Mouse (Mus musculus) skeletal muscle tissue, postnatal 0 days (tissue): Measurements from ENCODE around the gene Gm13288. TPM values are rescaled to one million over a fixed set of nuclear protein-coding genes. Genes with fewer than 3 reads are reported as not detected.

Experiments used
- polyA plus RNA-seq: library from polyadenylated mRNA; unstranded; fragments of >200 nt; fragmentation: Nextera tagmentation; extraction: Ambion mirVana; gene quantifications from 2 replicates; pipeline ENCODE4 v1.2.1, GENCODE M21; 2015

Gm13288 gene
- 0.10 TPM in 1 of 2 replicates, not detected in the other for polyA plus RNA-seq

DNA sequence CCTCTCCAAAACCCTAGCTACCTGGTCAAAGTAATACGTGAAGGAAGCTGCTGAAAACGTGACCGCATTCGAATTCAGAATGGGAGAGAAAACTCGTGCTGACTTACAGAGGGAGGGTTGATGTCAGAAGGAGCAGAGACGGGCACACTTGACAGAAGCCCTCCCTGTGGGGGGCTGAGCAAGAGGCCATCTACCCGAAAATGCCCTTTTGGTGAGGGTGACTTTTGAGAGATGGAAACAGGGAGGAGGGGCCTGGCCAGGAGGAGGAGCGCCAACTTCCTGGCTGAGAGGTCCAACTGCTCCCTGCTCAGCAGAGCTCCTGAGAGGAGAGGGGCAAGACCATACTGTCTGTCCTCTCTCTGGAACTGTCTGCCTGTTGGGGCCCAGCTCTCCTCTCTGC, at the start of gene Gm13288:
TSS of gene Gm13288 (plus strand) at position 301 of the 400 bp plus-strand sequence.

GRCm38 (mm10) chr4:88759610-88760268, 45.6 kb upstream of the Gm13288 start, which contains the start of gene Gm13283:
Gm13283 (plus strand) TSS chr4:88760119.

GRCm38 (mm10) chr4:88773534-88773933, 31.8 kb upstream of the Gm13288 start, which contains the start of gene Gm13290:
Gm13290 (plus strand) TSS chr4:88773834.

GRCm38 (mm10) chr4:88776622-88777021, 28.7 kb upstream of the Gm13288 start, which contains the start of gene Gm13289:
Gm13289 (plus strand) TSS chr4:88776922.

DNA sequence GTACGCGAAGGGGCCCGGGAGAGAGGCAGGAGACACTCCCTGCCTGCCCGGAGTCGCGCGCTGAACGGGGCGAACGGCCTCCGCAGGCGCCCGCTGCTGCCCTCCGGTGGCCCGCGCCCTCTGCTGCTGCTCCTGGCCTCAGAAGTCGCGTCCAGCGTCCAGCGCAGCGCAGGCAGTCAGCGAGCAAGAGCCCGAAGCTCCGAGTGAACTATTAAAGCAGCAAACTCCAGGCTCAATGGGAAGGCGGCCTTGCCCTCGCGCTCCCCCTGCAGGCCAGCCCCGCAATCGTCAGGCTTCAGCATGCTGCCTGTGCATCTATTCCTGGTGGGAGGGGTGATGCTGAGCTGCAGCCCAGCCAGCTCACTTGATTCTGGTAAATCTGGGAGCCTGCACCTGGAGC, 25.8 kb upstream of the Gm13288 start, which contains the start of gene Gm13272:
TSS of gene Gm13272 (plus strand) at position 301 of the 400 bp plus-strand sequence.

DNA sequence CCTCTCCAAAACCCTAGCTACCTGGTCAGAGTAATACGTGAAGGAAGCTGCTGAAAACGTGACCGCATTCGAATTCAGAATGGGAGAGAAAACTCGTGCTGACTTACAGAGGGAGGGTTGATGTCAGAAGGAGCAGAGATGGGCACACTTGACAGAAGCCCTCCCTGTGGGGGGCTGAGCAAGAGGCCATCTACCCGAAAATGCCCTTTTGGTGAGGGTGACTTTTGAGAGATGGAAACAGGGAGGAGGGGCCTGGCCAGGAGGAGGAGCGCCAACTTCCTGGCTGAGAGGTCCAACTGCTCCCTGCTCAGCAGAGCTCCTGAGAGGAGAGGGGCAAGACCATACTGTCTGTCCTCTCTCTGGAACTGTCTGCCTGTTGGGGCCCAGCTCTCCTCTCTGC, 23.5 kb upstream of the Gm13288 start, which contains the start of gene Ifnz:
TSS of gene Ifnz (plus strand) at position 301 of the 400 bp plus-strand sequence.

DNA sequence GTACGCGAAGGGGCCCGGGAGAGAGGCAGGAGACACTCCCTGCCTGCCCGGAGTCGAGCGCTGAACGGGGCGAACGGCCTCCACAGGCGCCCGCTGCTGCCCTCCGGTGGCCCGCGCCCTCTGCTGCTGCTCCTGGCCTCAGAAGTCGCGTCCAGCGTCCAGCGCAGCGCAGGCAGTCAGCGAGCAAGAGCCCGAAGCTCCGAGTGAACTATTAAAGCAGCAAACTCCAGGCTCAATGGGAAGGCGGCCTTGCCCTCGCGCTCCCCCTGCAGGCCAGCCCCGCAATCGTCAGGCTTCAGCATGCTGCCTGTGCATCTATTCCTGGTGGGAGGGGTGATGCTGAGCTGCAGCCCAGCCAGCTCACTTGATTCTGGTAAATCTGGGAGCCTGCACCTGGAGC, 19.9 kb upstream of the Gm13288 start, which contains the start of gene Gm13276:
TSS of gene Gm13276 (plus strand) at position 301 of the 400 bp plus-strand sequence.

DNA sequence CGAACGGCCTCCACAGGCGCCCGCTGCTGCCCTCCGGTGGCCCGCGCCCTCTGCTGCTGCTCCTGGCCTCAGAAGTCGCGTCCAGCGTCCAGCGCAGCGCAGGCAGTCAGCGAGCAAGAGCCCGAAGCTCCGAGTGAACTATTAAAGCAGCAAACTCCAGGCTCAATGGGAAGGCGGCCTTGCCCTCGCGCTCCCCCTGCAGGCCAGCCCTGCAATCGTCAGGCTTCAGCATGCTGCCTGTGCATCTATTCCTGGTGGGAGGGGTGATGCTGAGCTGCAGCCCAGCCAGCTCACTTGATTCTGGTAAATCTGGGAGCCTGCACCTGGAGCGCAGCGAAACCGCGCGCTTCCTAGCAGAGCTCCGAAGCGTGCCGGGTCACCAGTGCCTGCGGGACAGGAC, 16.9 kb upstream of the Gm13288 start, which contains the start of gene Gm13277:
TSS of gene Gm13277 (plus strand) at position 231 of the 400 bp plus-strand sequence.

DNA sequence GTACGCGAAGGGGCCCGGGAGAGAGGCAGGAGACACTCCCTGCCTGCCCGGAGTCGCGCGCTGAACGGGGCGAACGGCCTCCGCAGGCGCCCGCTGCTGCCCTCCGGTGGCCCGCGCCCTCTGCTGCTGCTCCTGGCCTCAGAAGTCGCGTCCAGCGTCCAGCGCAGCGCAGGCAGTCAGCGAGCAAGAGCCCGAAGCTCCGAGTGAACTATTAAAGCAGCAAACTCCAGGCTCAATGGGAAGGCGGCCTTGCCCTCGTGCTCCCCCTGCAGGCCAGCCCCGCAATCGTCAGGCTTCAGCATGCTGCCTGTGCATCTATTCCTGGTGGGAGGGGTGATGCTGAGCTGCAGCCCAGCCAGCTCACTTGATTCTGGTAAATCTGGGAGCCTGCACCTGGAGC, 14.1 kb upstream of the Gm13288 start, which contains the start of gene Gm13278:
TSS of gene Gm13278 (plus strand) at position 301 of the 400 bp plus-strand sequence.

DNA sequence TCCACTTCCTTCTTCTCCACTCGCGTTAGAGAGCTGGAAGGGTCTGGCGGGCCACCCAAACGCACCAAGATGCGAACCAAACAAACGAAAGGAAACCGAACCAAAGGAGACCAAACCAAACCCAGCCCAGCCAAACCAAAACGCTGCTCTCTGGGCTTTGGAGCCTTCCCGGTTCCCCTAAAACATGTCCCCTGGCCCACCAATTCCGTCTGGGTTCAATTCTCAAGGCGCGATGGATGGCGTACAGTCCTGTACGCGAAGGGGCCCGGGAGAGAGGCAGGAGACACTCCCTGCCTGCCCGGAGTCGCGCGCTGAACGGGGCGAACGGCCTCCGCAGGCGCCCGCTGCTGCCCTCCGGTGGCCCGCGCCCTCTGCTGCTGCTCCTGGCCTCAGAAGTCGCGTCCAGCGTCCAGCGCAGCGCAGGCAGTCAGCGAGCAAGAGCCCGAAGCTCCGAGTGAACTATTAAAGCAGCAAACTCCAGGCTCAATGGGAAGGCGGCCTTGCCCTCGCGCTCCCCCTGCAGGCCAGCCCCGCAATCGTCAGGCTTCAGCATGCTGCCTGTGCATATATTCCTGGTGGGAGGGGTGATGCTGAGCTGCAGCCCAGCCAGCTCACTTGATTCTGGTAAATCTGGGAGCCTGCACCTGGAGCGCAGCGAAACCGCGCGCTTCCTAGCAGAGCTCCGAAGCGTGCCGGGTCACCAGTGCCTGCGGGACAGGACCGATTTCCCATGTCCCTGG, 11.2 kb upstream of the Gm13288 start, which contains the start of gene Gm13275:
TSS of gene Gm13275 (plus strand) at position 552 of the 740 bp plus-strand sequence.

DNA sequence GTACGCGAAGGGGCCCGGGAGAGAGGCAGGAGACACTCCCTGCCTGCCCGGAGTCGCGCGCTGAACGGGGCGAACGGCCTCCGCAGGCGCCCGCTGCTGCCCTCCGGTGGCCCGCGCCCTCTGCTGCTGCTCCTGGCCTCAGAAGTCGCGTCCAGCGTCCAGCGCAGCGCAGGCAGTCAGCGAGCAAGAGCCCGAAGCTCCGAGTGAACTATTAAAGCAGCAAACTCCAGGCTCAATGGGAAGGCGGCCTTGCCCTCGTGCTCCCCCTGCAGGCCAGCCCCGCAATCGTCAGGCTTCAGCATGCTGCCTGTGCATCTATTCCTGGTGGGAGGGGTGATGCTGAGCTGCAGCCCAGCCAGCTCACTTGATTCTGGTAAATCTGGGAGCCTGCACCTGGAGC, 8.2 kb upstream of the Gm13288 start, which contains the start of gene Gm13279:
TSS of gene Gm13279 (plus strand) at position 301 of the 400 bp plus-strand sequence.

DNA sequence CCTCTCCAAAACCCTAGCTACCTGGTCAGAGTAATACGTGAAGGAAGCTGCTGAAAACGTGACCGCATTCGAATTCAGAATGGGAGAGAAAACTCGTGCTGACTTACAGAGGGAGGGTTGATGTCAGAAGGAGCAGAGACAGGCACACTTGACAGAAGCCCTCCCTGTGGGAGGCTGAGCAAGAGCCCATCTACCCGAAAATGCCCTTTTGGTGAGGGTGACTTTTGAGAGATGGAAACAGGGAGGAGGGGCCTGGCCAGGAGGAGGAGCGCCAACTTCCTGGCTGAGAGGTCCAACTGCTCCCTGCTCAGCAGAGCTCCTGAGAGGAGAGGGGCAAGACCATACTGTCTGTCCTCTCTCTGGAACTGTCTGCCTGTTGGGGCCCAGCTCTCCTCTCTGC, 6.0 kb upstream of the Gm13288 start, which contains the start of gene Gm13285:
TSS of gene Gm13285 (plus strand) at position 301 of the 400 bp plus-strand sequence.

DNA sequence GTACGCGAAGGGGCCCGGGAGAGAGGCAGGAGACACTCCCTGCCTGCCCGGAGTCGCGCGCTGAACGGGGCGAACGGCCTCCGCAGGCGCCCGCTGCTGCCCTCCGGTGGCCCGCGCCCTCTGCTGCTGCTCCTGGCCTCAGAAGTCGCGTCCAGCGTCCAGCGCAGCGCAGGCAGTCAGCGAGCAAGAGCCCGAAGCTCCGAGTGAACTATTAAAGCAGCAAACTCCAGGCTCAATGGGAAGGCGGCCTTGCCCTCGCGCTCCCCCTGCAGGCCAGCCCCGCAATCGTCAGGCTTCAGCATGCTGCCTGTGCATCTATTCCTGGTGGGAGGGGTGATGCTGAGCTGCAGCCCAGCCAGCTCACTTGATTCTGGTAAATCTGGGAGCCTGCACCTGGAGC, 2.4 kb upstream of the Gm13288 start, which contains the start of gene Gm13287:
TSS of gene Gm13287 (plus strand) at position 301 of the 400 bp plus-strand sequence.

DNA sequence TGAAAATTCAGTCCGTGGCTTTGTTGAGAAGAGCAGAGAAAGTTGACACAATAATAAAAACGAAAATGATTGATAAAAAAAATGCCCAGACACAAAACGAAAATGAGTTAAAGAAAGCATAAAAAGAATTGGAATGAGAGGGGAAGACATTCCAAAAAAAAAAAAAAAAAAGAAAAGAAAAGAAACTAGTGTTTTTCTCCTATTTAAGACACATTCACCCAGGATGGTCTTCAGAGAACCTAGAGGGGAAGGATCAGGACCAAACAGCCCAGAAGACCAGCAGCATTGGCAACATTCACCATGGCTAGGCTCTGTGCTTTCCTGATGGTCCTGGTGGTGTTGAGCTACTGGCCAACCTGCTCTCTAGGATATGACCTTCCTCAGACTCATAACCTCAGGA, 10.6 kb downstream of the Gm13288 start, which contains the start of gene Ifna7:
TSS of gene Ifna7 (plus strand) at position 301 of the 400 bp plus-strand sequence.

DNA sequence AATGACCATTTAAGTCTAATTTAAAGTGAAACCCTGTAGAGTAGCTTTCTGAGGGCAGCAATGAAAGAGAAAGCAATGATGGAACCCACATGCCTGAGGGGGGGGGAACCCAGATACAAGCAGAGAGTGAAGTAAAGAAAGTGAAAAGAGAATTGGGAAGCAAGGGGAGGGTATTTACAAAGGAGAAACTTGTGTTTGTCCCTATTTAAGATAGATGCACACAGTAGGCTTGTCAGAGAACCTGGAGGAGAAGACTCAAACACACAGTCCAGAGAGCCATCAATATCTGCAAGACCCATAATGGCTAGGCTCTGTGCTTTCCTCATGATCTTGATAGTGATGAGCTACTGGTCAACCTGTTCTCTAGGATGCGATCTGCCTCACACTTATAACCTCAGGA, 14.3 kb downstream of the Gm13288 start, which contains the start of gene Ifna11:
TSS of gene Ifna11 (plus strand) at position 301 of the 400 bp plus-strand sequence.

GRCm38 (mm10) chr4:88827116-88827515, 21.8 kb downstream of the Gm13288 start, which contains the start of gene Ifna6:
Ifna6 (plus strand) TSS chr4:88827416.

GRCm38 (mm10) chr4:88835225-88835624, 29.9 kb downstream of the Gm13288 start, which contains the start of gene Ifna5:
Ifna5 (plus strand) TSS chr4:88835525.

DNA sequence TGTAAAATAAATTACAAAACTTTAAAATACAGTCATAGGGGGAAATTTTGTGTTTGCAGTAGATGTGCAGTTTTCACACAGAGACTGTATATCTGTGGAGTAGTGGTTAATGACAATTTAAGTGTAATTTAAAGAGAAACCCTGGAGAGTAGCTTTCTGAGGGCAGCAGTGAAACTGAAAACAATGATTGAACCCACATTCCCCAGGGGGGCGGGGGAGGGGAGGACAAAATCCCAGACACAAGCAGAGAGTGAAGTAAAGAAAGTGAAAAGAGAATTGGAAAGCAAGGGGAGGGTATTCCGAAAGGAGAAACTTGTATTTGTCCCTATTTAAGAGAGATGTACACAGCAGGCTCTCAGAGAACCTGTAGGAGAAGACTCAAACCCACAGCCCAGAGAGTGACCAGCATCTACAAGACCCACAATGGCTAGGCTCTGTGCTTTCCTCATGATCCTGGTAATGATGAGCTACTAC, 36.1 kb downstream of the Gm13288 start, which contains the start of gene Ifna4:
TSS of gene Ifna4 (plus strand) at position 424 of the 474 bp plus-strand sequence.

GRCm38 (mm10) chr4:88849698-88850097, 44.4 kb downstream of the Gm13288 start, which contains the start of gene Ifna1:
Ifna1 (plus strand) TSS chr4:88850087.

